Mouse (Mus musculus) heart, embryonic 16.5 days (tissue): ENCODE results near the gene Resp18. TPM values are rescaled to one million over a fixed set of nuclear protein-coding genes. Genes with fewer than 3 reads are reported as not detected.

Experiments used
- ATAC-seq: fragments of 200-750 bp; cut with Nextera tagmentation; replicated peaks from 2 replicates; pipeline ENCODE4 v1.8.0; 2017; ENCODE audit warnings: moderate number of reproducible peaks; ENCODE audit not compliant: insufficient read depth, low FRiP score; ENCODE audit errors: extremely low read depth
- H3K27ac ChIP-seq: fragments of 300-500 bp; sonication (generic); 2 replicates; pipeline ENCODE4 v1.5.1; 2014; ENCODE audit warnings: mild to moderate bottlenecking, low read length, control low read depth, moderate library complexity
- H3K27me3 ChIP-seq: fragments of 300-500 bp; sonication (generic); 2 replicates; pipeline ENCODE4 v1.6.1; 2014; ENCODE audit warnings: low read length, mixed read lengths; ENCODE audit not compliant: control insufficient read depth, insufficient read depth
- H3K36me3 ChIP-seq: fragments of 300-500 bp; sonication (generic); 2 replicates; pipeline ENCODE4 v1.6.1; 2014; ENCODE audit not compliant: control insufficient read depth, insufficient read depth
- H3K4me1 ChIP-seq: fragments of 300-500 bp; sonication (generic); 2 replicates; pipeline ENCODE4 v1.6.1; 2014; ENCODE audit warnings: low read length, mixed read lengths; ENCODE audit not compliant: control insufficient read depth, insufficient read depth
- H3K4me2 ChIP-seq: fragments of 300-500 bp; sonication (generic); 2 replicates; pipeline ENCODE4 v1.6.1; 2014; ENCODE audit warnings: low read depth, mild to moderate bottlenecking, control low read depth, low read length
- H3K4me3 ChIP-seq: fragments of 300-500 bp; sonication (generic); 2 replicates; pipeline ENCODE4 v1.5.1; 2014; ENCODE audit warnings: mild to moderate bottlenecking, control low read depth, low read length
- H3K9ac ChIP-seq: fragments of 300-500 bp; sonication (generic); 2 replicates; pipeline ENCODE4 v1.6.1; 2014; ENCODE audit warnings: low read length, control low read depth
- H3K9me3 ChIP-seq: fragments of 300-500 bp; sonication (generic); replicated peaks from 2 replicates; pipeline ENCODE4 v1.6.1; 2016; ENCODE audit warnings: low read length; ENCODE audit not compliant: control insufficient read depth
- WGBS: fragments of 180-500 bp; shearing (Covaris S2); extraction: QIAGEN DNeasy Blood & Tissue Kit; methylation state at CpG from one replicate; pipeline ENCODE4 v1.1.7; 2014; 5-methylcytosine and 5-hydroxymethylcytosine counted together
- polyA plus RNA-seq: library from polyadenylated mRNA; unstranded; fragments of >200 nt; fragmentation: Nextera tagmentation; extraction: Ambion mirVana; gene quantifications from 2 replicates; pipeline ENCODE4 v1.2.1, GENCODE M21; 2015

Resp18 gene
- polyA plus RNA-seq, 1 experiment from 2014 or later = 0.76 TPM

DNA sequence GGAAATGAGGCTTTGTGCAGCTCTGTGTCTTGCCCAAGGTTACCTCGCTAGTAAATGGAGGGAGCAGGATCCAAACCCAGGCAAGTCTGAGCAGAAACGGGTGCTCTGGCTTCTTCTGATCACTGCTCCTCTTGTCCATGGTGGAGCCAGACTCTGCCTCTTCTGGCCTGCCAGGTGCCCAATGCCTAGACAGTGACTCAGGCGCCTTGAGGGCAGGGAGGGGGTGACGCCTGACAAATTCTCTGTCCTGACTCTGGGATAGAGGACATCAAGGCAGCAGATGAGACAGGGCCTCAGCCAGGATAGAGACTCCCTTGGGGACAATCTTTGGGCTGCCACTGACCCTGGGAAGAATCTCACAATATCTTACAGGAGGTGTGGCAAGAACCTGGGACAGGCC is 47.0 kb downstream of the Resp18 start:
- H3K4me1 ChIP-seq = peaks cover 14% of the 10 kb centered on the region
- no peaks in the 10 kb centered on the region for H3K27me3 ChIP-seq
- H3K27ac ChIP-seq = no peak overlapping the region
- no peak for ATAC-seq
- no peaks in the 10 kb centered on the region for H3K36me3 ChIP-seq
- WGBS = 64% methylated on average over 4 of the region's 4 CpGs
- H3K9ac ChIP-seq = no peak overlapping the region
- H3K4me3 ChIP-seq = no peak overlapping the region
- no peak overlapping the region for H3K4me2 ChIP-seq
- no peaks in the 10 kb centered on the region for H3K9me3 ChIP-seq

DNA sequence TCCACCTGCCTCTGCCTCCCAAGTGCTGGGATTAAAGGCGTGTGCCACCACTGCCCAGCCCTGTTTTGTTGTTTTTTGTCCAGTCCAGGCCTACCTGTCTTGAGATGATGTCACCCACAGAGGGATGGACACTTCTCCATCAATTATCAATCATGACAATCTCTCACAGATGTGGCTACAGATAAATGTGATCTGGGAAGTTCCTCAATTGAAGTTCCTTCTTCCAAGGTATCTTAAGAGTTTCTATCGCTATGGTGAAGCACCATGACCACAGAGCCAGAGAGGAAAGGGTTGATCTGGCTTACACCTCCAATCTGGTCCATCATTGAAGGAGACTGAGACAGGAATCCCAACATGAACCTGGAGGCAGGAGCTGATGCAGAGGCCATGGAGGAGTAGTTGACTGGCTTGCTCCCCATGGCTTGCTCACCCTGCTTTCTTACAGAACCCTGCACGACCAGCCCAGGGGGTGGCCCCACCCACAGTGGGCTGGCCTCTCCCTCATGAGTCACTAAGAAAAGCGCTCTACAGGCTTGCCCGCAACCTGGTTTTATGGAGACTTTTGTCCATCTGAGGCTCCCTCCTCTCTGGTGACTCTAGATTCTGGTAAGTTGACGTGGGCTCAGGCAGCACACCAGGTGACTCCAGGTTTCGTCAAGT is 47.8 kb downstream of the Resp18 start:
- H3K4me1 ChIP-seq = peaks cover 13% of the 10 kb centered on the region; the same call in 1 of the 2 replicates
- no peak for ATAC-seq
- H3K27me3 ChIP-seq = no peaks in the 10 kb centered on the region
- 64% methylated on average over 7 of the region's 7 CpGs for WGBS
- no peak overlapping the region for H3K4me2 ChIP-seq
- H3K9ac ChIP-seq = no peak overlapping the region
- no peaks in the 10 kb centered on the region for H3K36me3 ChIP-seq
- no peaks in the 10 kb centered on the region for H3K9me3 ChIP-seq
- no peak overlapping the region for H3K4me3 ChIP-seq
- H3K27ac ChIP-seq = no peak overlapping the region

DNA sequence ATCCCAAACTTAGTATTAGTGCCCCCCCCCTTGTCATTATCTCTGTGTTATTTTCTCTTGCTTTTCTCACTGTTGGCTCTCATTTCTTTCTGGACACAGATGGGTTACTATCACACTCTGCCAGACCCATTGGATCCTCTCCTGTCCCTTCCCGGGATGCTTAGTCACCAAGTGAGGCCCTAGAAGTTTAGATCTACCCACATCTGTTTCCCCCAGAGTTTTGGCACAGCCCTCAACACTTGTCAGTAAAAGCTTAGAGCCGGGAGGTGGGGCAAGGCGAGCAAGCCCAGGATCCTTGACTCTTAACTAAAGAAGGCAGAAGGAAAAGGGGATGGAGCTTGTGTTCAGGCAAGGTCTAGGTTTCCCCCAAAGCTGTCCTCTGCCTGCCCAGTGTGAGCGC is 49.1 kb downstream of the Resp18 start:
- Histone ChIP-seq H3K36me3 (no peaks in the 10 kb centered on the region), H3K9me3 (no peaks in the 10 kb centered on the region), H3K4me1 (peaks cover 6% of the 10 kb centered on the region; the same call in 1 of the 2 replicates), H3K4me3 (no peak overlapping the region), H3K9ac (no peak overlapping the region), H3K4me2 (no peak overlapping the region), H3K27me3 (no peaks in the 10 kb centered on the region), H3K27ac (no peak overlapping the region)
- 64% methylated on average over 4 of the region's 4 CpGs for WGBS
- ATAC-seq = no peak

GRCm38 (mm10) chr1:75227653-75228052 is 50.6 kb downstream of the Resp18 start:
- H3K9me3 ChIP-seq = no peaks in the 10 kb centered on the region
- H3K9ac ChIP-seq = no peak overlapping the region
- H3K4me2 ChIP-seq = no peak overlapping the region
- H3K36me3 ChIP-seq = no peaks in the 10 kb centered on the region
- ATAC-seq = no peak
- no peaks in the 10 kb centered on the region for H3K27me3 ChIP-seq
- no peak overlapping the region for H3K27ac ChIP-seq
- WGBS = 58% methylated on average over 1 of the region's 1 CpGs
- H3K4me3 ChIP-seq = no peak overlapping the region
- H3K4me1 ChIP-seq = peaks cover 6% of the 10 kb centered on the region; the same call in 1 of the 2 replicates

GRCm38 (mm10) chr1:75226138-75226537 is 52.1 kb downstream of the Resp18 start:
- Histone ChIP-seq H3K4me1 (peaks cover 6% of the 10 kb centered on the region; the same call in 1 of the 2 replicates), H3K27ac (no peak overlapping the region), H3K9me3 (no peaks in the 10 kb centered on the region), H3K27me3 (0 out of 2 replicates have a peak, but pooled peaks cover 2% of the 10 kb centered on the region), H3K4me2 (no peak overlapping the region), H3K4me3 (no peak overlapping the region), H3K9ac (no peak overlapping the region), H3K36me3 (no peaks in the 10 kb centered on the region)
- ATAC-seq = no peak
- 68% methylated on average over 2 of the region's 2 CpGs for WGBS

DNA sequence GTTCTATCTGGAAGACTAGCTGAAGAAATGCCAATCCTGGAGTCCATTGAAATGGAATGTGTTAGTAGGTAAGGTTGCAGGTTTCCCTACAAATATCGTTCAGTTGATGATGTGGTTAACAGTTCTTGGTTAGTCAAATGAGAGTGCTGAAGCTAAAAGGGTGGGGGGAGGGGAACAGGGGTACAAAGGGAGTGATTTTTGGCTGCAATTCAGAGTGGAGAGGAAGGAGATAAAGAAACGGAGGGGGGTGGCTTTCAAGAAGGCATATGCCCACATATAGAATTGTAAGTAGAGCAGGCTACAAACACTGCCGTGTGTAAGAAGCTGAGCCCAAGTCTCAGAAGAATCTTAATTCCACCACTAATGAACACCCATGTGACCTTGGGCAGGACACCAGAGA is 52.7 kb downstream of the Resp18 start:
- 35% methylated on average over 3 of the region's 3 CpGs for WGBS

GRCm38 (mm10) chr1:75223532-75223931 is 54.7 kb downstream of the Resp18 start:
- no peaks in the 10 kb centered on the region for H3K36me3 ChIP-seq
- H3K27ac ChIP-seq = 0 out of 2 replicates have a peak overlapping the region, but pooled peaks have one; percentile 3
- WGBS = 42% methylated on average over 6 of the region's 6 CpGs
- H3K4me2 ChIP-seq = no peak overlapping the region
- H3K27me3 ChIP-seq = peaks cover 7% of the 10 kb centered on the region; the same call in 1 of the 2 replicates
- no peak for ATAC-seq
- no peak overlapping the region for H3K9ac ChIP-seq
- peaks cover 10% of the 10 kb centered on the region for H3K4me1 ChIP-seq
- no peaks in the 10 kb centered on the region for H3K9me3 ChIP-seq
- no peak overlapping the region for H3K4me3 ChIP-seq

More for the DNA sequence above, 52.7 kb downstream of the Resp18 start:
- Histone ChIP-seq H3K4me3 (no peak overlapping the region), H3K27me3 (0 out of 2 replicates have a peak, but pooled peaks cover 2% of the 10 kb centered on the region), H3K36me3 (no peaks in the 10 kb centered on the region), H3K4me1 (peaks cover 6% of the 10 kb centered on the region; the same call in 1 of the 2 replicates), H3K4me2 (no peak overlapping the region), H3K27ac (no peak overlapping the region), H3K9me3 (no peaks in the 10 kb centered on the region), H3K9ac (no peak overlapping the region)
- ATAC-seq = no peak

DNA sequence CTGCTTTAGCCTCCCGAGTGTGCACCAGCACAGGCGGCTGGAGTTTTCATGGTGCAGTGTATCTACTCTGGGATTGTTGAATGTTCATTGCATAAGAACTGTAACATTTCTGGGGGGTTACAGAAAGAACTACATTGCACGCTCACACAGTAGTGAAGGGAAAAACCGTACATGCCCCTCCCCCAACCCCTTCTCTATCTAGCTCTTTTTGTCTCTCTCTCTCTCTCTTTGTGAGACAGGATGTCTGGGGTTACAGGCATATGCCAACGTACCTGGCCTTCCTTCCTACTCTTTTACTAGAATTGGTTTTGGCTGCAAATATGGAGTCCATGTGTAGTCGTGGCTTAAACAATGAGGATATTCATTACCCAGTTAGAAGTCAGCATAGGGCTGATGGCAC is 55.3 kb downstream of the Resp18 start:
- Histone ChIP-seq H3K4me1 (peaks cover 12% of the 10 kb centered on the region), H3K4me3 (no peak overlapping the region), H3K27me3 (peaks cover 7% of the 10 kb centered on the region; the same call in 1 of the 2 replicates), H3K9me3 (no peaks in the 10 kb centered on the region), H3K36me3 (no peaks in the 10 kb centered on the region), H3K27ac (no peak overlapping the region), H3K9ac (no peak overlapping the region), H3K4me2 (no peak overlapping the region)
- no peak for ATAC-seq
- WGBS = 69% methylated on average over 6 of the region's 6 CpGs
